ENCODE assay signal across 11 mouse cellular contexts in the genomic region with DNA sequence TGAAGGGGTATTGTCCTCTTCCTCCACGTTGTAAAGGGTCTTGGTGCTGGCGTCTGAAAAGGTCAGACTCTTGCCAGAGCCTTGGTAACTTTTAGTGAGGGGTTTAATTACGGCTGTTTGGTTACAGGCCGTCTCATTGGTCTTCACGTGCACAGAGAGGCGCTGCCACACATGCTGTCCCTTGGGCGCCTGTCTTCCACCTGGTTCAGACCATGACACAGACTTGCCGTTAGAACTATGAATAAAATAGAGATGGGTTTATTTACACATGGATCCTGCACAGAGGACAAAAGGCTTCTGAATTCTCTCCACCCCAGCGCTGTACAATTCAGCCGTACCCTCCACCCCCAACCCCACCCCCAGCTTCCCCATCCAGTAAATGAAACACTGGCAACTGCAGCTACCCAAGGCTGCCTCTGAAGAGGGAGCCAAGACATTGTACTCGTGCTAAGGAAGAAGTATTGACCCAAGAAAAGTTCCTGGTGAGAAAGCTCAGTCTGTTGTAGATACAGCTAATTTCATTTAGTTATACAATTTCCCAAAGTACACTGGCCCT. TPM values are rescaled to one million over a fixed set of nuclear protein-coding genes. Genes with fewer than 3 reads are reported as not detected.
DNase-seq lines count a peak whose midpoint lies in the region; ATAC-seq and TF ChIP-seq lines count a peak whose summit lies in the region.
"Had no signal": no experiment of that assay in that cellular context is flagged by ENCODE, and none has a peak within 500 bp of the region (broad histone marks: within the 10 kb centered on the region; RNA-seq: fewer than 3 reads in every experiment).

No protein-coding gene starts in this region.

- H3K9ac ChIP-seq in kidney, postnatal 0 days (ENCODE audit: low read depth, low read length) = no peak overlapping the region
- peak overlapping the region; percentile 58; the same call in 1 of the 2 replicates for H3K9ac ChIP-seq in forebrain, embryonic 12.5 days
- peak overlapping the region; percentile 48 for H3K9ac ChIP-seq in limb, embryonic 12.5 days (replicated peaks)
- peak overlapping the region; percentile 51 for H3K9ac ChIP-seq in neural tube, embryonic 15.5 days (replicated peaks)

- WGBS in kidney, postnatal 0 days = 12% methylated on average over 11 of the region's 11 CpGs
- 8% methylated on average over 11 of the region's 11 CpGs for WGBS in forebrain, embryonic 12.5 days
- 14% methylated on average over 11 of the region's 11 CpGs for WGBS in limb, embryonic 12.5 days
- 9% methylated on average over 11 of the region's 11 CpGs for WGBS in neural tube, embryonic 15.5 days

- H3K27ac ChIP-seq in kidney, postnatal 0 days = no peak overlapping the region
- H3K27ac ChIP-seq in forebrain, embryonic 12.5 days = no peak overlapping the region
- no peak overlapping the region for H3K27ac ChIP-seq in limb, embryonic 12.5 days
- H3K27ac ChIP-seq in neural tube, embryonic 15.5 days (replicated peaks) = no peak overlapping the region

- H3K9me3 ChIP-seq in kidney, postnatal 0 days (replicated peaks; ENCODE audit: low read length) = no peaks in the 10 kb centered on the region
- H3K9me3 ChIP-seq in forebrain, embryonic 12.5 days = no peaks in the 10 kb centered on the region
- no peaks in the 10 kb centered on the region for H3K9me3 ChIP-seq in limb, embryonic 12.5 days
- no peaks in the 10 kb centered on the region for H3K9me3 ChIP-seq in neural tube, embryonic 15.5 days (replicated peaks)
- H3K9me3 ChIP-seq: G1E had no signal

- TF ChIP-seq CTCF in kidney, postnatal 0 days (IDR thresholded peaks at IDR 0.05; ENCODE audit: low read depth) = no peak

- H3K36me3 ChIP-seq in kidney, postnatal 0 days (ENCODE audit: insufficient read depth, low read length) = no peaks in the 10 kb centered on the region
- no peaks in the 10 kb centered on the region for H3K36me3 ChIP-seq in forebrain, embryonic 12.5 days (replicated peaks)
- H3K36me3 ChIP-seq in limb, embryonic 12.5 days = no peaks in the 10 kb centered on the region
- H3K36me3 ChIP-seq in neural tube, embryonic 15.5 days = no peaks in the 10 kb centered on the region
- H3K36me3 ChIP-seq: G1E had no signal

- DNase-seq in kidney, postnatal 0 days (ENCODE audit: low spot score) = no peak
- no peak for DNase-seq in kidney, adult 11 months
- no peak for DNase-seq in layer of hippocampus, postnatal 10 days (ENCODE audit: low spot score in 2 of 2)
- no peak for DNase-seq in right cerebral cortex, postnatal 4 days
- no peak for DNase-seq in Muller cell, postnatal 12 days (ENCODE audit: inconsistent ontology term)
- DNase-seq: cerebellum, adult 11 months; kidney, adult 9 months had no signal

- no peaks in the 10 kb centered on the region; the same call in 1 of the 2 replicates for H3K4me1 ChIP-seq in kidney, postnatal 0 days (replicated peaks; ENCODE audit: insufficient read depth, low read length)
- H3K4me1 ChIP-seq in forebrain, embryonic 12.5 days = peaks cover 12% of the 10 kb centered on the region
- H3K4me1 ChIP-seq in limb, embryonic 12.5 days (replicated peaks) = peaks cover 11% of the 10 kb centered on the region; the same call in 1 of the 2 replicates
- H3K4me1 ChIP-seq in neural tube, embryonic 15.5 days = peaks cover 10% of the 10 kb centered on the region

- no peaks in the 10 kb centered on the region for H3K27me3 ChIP-seq in kidney, postnatal 0 days (ENCODE audit: insufficient read depth, low read length)
- peaks cover 12% of the 10 kb centered on the region; the same call in 1 of the 2 replicates for H3K27me3 ChIP-seq in forebrain, embryonic 12.5 days
- peaks cover 27% of the 10 kb centered on the region for H3K27me3 ChIP-seq in limb, embryonic 12.5 days
- no peaks in the 10 kb centered on the region for H3K27me3 ChIP-seq in neural tube, embryonic 15.5 days (replicated peaks)

- no peak for ATAC-seq in kidney, postnatal 0 days (replicated peaks; ENCODE audit: low FRiP score, low read depth)
- ATAC-seq in forebrain, embryonic 12.5 days (ENCODE audit: low FRiP score) = peak; percentile 39
- no peak; the same call in 1 of the 2 replicates for ATAC-seq in limb, embryonic 12.5 days (ENCODE audit: insufficient number of reproducible peaks, insufficient read depth, low FRiP score, low TSS enrichment, low read depth)
- ATAC-seq in neural tube, embryonic 15.5 days (ENCODE audit: low FRiP score) = peak; percentile 65; the same call in 1 of the 2 replicates

- peak overlapping the region; percentile 26 for H3K4me3 ChIP-seq in kidney, postnatal 0 days (replicated peaks; ENCODE audit: low read depth, low read length)
- H3K4me3 ChIP-seq in forebrain, embryonic 12.5 days (replicated peaks) = peak overlapping the region; percentile 46
- H3K4me3 ChIP-seq in limb, embryonic 12.5 days (replicated peaks) = peak overlapping the region; percentile 45
- H3K4me3 ChIP-seq in neural tube, embryonic 15.5 days (replicated peaks) = peak overlapping the region; percentile 53

- H3K4me2 ChIP-seq in kidney, postnatal 0 days (ENCODE audit: low read length) = peak overlapping the region; percentile 79
- H3K4me2 ChIP-seq in forebrain, embryonic 12.5 days = peak overlapping the region; percentile 94
- peak overlapping the region; percentile 95 for H3K4me2 ChIP-seq in limb, embryonic 12.5 days
- peak overlapping the region; percentile 96 for H3K4me2 ChIP-seq in neural tube, embryonic 15.5 days

RNA-seq across cellular contexts. Expression of a gene that starts 8.6 kb away (rescaled TPM):
- polyA plus RNA-seq in kidney, postnatal 0 days (2015; fragmentation: Nextera tagmentation; extraction: Ambion mirVana) = not detected in 2 replicates
- polyA plus RNA-seq in forebrain, embryonic 12.5 days (2016; fragmentation: Nextera tagmentation; extraction: Ambion mirVana) = not detected in 2 replicates
- polyA plus RNA-seq in limb, embryonic 12.5 days (2016; fragmentation: Nextera tagmentation; extraction: Ambion mirVana) = not detected in 2 replicates
- not detected in 2 replicates for polyA plus RNA-seq in neural tube, embryonic 15.5 days (2015; fragmentation: Nextera tagmentation; extraction: Ambion mirVana)
- total RNA-seq in layer of hippocampus, postnatal 10 days (2021) = not detected
- total RNA-seq: G1E had no signal
- polyA plus RNA-seq: G1E had no signal

Comparison
In these comparisons a context has a peak if more than half of its experiments do, and no peak if none do; other contexts are left out.
1. ATAC-seq: peak in forebrain, embryonic 12.5 days (single experiment) and neural tube, embryonic 15.5 days (single experiment); none in kidney, postnatal 0 days (single experiment) and limb, embryonic 12.5 days (single experiment).
2. Peak in every context shown above with its lines, with median percentiles within 50 percentile points of each other: H3K4me2 ChIP-seq and H3K4me3 ChIP-seq.